Mouse (Mus musculus): ENCODE measurements around the gene Cygb. TPM values are rescaled to one million over a fixed set of nuclear protein-coding genes. Genes with fewer than 3 reads are reported as not detected.

Gene Cygb
- total and polyA plus RNA-seq, 3 experiments = not detected

DNA sequence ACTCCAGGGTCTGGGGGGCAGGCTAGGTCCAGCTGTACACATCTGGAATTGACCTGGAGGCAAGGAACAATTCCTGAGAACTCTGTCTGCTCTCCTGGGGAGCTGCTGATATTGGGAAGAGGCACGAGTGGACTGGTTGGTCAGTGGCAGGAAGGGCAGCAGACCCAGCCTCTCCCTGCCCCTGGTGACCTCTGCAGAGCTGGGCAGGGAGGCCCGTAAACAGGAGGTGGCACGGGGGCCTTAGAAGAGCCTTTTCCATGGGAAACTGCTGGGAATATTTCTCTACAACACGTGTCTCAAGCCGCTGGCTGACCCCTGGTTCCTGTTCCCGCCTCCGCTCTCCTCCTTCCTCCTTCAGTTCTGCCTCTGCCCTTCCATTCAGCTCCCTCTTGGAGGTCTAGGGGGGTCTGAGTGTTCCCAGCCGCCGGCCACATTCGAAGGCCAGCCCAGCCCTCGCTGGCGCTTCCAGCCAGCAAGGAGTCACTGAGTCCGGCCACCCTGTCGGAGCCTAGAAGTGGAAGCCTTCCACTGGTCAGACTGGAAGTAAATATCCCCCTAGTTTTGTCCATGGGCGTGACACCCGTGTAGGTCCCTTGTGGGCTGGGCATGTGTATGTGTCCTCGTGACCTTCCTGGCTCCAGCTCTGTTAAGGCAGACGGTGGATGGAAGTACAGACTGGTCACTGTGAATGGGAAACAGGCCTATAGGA is 5.7 kb downstream of the Cygb start:
- in situ Hi-C loops (cut with MboI; ENCODE audit: low pct_ligation_motif_present, low pct_unique_long_range_greater_than_20kb, low sequenced_read_pairs) = loop anchor here (10.0 kb wide), 1 partner anchor 406 kb away; no protein-coding TSS in a partner anchor
- Histone ChIP-seq H3K27ac (ENCODE audit: insufficient read depth, low read depth) (no peak overlapping the region), H3K27me3 (replicated peaks) (peaks cover 65% of the 10 kb centered on the region), H3K9me3 (replicated peaks; ENCODE audit: low read length) (no peaks in the 10 kb centered on the region), H3K79me2 (replicated peaks; ENCODE audit: control insufficient read depth, extremely low read depth, insufficient read depth, poor library complexity, severe bottlenecking) (no peaks in the 10 kb centered on the region), H3K4me2 (ENCODE audit: insufficient read depth, low read depth, poor library complexity, severe bottlenecking) (no peak overlapping the region), H3K4me1 (ENCODE audit: control insufficient read depth in 1 of 2, insufficient read depth in 2 of 2) (peaks cover 0 to 30% of the 10 kb centered on the region in 2 experiments; a peak in 3 of 4 replicates), H3K9ac (ENCODE audit: insufficient read depth, low read depth) (no peak overlapping the region), H3K4me3 (replicated peaks in 1 of 3; ENCODE audit: low read depth in 2 of 3, low read length in 2 of 3, poor library complexity in 1 of 3) (no peak overlapping the region), H3K36me3 (replicated peaks in 1 of 2; ENCODE audit: control insufficient read depth in 1 of 2, insufficient read depth in 1 of 2, low read length in 1 of 2) (no peaks in the 10 kb centered on the region)
- DNase-seq (ENCODE audit: extremely low read depth) = no peak
- dilution Hi-C loops (cut with MboI; ENCODE audit: extremely low pct_ligation_motif_present, extremely low pct_unique_long_range_greater_than_20kb, low sequenced_read_pairs) = no loop called here
- no peak for TF ChIP-seq RCOR1 (conservative IDR thresholded peaks at IDR 0.05; ENCODE audit: low read depth, low read length)
- no peak for TF ChIP-seq IRF4 (IDR thresholded peaks at IDR 0.05; ENCODE audit: low read depth, low read length)
- no peak for TF ChIP-seq GABPA (IDR thresholded peaks at IDR 0.05; ENCODE audit: insufficient replicate concordance, low read depth, low read length)
- TF ChIP-seq HCFC1 (IDR thresholded peaks at IDR 0.05; ENCODE audit: low read depth, low read length) = no peak
- no peak for TF ChIP-seq MEF2A (IDR thresholded peaks at IDR 0.05; ENCODE audit: borderline replicate concordance, low read depth, low read length)
- TF ChIP-seq SIN3A (IDR thresholded peaks at IDR 0.05; ENCODE audit: low read length) = no peak
- no peak for TF ChIP-seq MAFK (IDR thresholded peaks at IDR 0.05; ENCODE audit: insufficient replicate concordance, low read length)
- no peak for TF ChIP-seq JUN (IDR thresholded peaks at IDR 0.05; ENCODE audit: insufficient read depth, low read depth, low read length)
- no peak for TF ChIP-seq CTCF (conservative IDR thresholded peaks at IDR 0.05 in 1 of 2, IDR thresholded peaks at IDR 0.05 in 1 of 2; ENCODE audit: low read depth in 2 of 2, low read length in 2 of 2)
- no peak for TF ChIP-seq ETS1 (conservative IDR thresholded peaks at IDR 0.05; ENCODE audit: low read depth, low read length)
- TF ChIP-seq MAX (IDR thresholded peaks at IDR 0.05; ENCODE audit: low read length) = no peak
- TF ChIP-seq UBTF (IDR thresholded peaks at IDR 0.05; ENCODE audit: low read depth, low read length) = no peak
- TF ChIP-seq NELFE (IDR thresholded peaks at IDR 0.05; ENCODE audit: low read depth, low read length) = no peak
- TF ChIP-seq USF1 (IDR thresholded peaks at IDR 0.05; ENCODE audit: low read depth, low read length) = no peak
- no peak for TF ChIP-seq CHD2 (IDR thresholded peaks at IDR 0.05; ENCODE audit: low read length)
- TF ChIP-seq TBP (conservative IDR thresholded peaks at IDR 0.05; ENCODE audit: low read depth, low read length) = no peak

DNA sequence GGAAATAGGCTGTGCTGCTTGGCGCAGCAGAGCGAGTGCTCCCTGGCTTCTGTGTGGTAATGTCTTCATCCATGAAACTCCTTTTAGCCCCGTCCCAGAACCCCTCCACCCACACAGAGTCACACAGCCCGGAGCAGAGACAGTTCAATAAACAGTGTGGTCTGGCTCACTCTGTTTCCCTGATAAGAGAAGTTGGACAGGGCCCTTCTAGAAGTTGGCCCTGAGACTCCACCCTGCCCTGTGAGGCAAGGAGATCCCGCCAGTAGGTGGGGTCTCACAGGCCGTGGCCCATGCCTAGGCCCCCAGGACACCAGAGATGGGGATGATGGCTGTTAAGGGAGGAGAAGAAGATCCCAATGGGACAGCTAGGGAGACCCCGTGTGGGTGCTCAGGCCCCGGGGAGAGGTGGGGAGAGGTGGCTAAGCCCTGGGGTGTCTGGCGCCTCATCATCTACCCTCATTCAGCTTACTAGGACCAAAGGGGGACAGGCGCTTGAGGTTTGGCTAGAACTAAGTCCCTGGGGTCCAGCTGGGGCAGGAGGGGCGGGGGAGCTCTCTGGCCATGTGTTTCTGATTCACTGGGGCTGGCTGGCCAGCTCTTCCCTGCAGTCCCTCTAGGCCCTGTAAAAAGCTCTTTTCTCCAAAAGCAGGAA is 6.6 kb downstream of the Cygb start:
- no peaks in the 10 kb centered on the region for H3K36me3 ChIP-seq (replicated peaks in 1 of 2; ENCODE audit: control insufficient read depth in 1 of 2, insufficient read depth in 1 of 2, low read length in 1 of 2)
- H3K79me2 ChIP-seq (replicated peaks; ENCODE audit: control insufficient read depth, extremely low read depth, insufficient read depth, poor library complexity, severe bottlenecking) = no peaks in the 10 kb centered on the region
- peaks cover 2 to 35% of the 10 kb centered on the region in 2 experiments; a peak in 3 of 4 replicates for H3K4me1 ChIP-seq (ENCODE audit: control insufficient read depth in 1 of 2, insufficient read depth in 2 of 2)
- no peak overlapping the region for H3K9ac ChIP-seq (ENCODE audit: insufficient read depth, low read depth)
- in situ Hi-C loops (cut with MboI; ENCODE audit: low pct_ligation_motif_present, low pct_unique_long_range_greater_than_20kb, low sequenced_read_pairs) (loop anchor here (10.0 kb wide), 1 partner anchor 407 kb away; no protein-coding TSS in a partner anchor), dilution Hi-C loops (cut with MboI; ENCODE audit: extremely low pct_ligation_motif_present, extremely low pct_unique_long_range_greater_than_20kb, low sequenced_read_pairs) (no loop called here)
- H3K27me3 ChIP-seq (replicated peaks) = peaks cover 58% of the 10 kb centered on the region
- H3K4me2 ChIP-seq (ENCODE audit: insufficient read depth, low read depth, poor library complexity, severe bottlenecking) = no peak overlapping the region
- no peak for DNase-seq (ENCODE audit: extremely low read depth)
- no peaks in the 10 kb centered on the region for H3K9me3 ChIP-seq (replicated peaks; ENCODE audit: low read length)
- H3K4me3 ChIP-seq (replicated peaks in 1 of 3; ENCODE audit: low read depth in 2 of 3, low read length in 2 of 3, poor library complexity in 1 of 3) = no peak overlapping the region
- H3K27ac ChIP-seq (ENCODE audit: insufficient read depth, low read depth) = no peak overlapping the region
- TF ChIP-seq NELFE (IDR thresholded peaks at IDR 0.05; ENCODE audit: low read depth, low read length) (no peak), ELF1 (IDR thresholded peaks at IDR 0.05; ENCODE audit: low read depth, low read length) (no peak), MXI1 (IDR thresholded peaks at IDR 0.05; ENCODE audit: low read depth, low read length) (no peak)
